Mouse (Mus musculus) embryonic fibroblast, embryonic 13.5 days (primary cell): ENCODE data around the gene Utp6.

Experiments used
- CTCF ChIP-seq: IDR thresholded peaks from 2 replicates; pipeline ENCODE4 v1.5.1; 2011; ENCODE audit warnings: mild to moderate bottlenecking, control low read depth, low read length, moderate library complexity, borderline replicate concordance; ENCODE audit not compliant: insufficient read depth
- POLR2A ChIP-seq: IDR thresholded peaks from 2 replicates; pipeline ENCODE4 v1.6.1; 2011; ENCODE audit warnings: low read depth, mild to moderate bottlenecking, control low read depth, low read length, moderate library complexity

DNA sequence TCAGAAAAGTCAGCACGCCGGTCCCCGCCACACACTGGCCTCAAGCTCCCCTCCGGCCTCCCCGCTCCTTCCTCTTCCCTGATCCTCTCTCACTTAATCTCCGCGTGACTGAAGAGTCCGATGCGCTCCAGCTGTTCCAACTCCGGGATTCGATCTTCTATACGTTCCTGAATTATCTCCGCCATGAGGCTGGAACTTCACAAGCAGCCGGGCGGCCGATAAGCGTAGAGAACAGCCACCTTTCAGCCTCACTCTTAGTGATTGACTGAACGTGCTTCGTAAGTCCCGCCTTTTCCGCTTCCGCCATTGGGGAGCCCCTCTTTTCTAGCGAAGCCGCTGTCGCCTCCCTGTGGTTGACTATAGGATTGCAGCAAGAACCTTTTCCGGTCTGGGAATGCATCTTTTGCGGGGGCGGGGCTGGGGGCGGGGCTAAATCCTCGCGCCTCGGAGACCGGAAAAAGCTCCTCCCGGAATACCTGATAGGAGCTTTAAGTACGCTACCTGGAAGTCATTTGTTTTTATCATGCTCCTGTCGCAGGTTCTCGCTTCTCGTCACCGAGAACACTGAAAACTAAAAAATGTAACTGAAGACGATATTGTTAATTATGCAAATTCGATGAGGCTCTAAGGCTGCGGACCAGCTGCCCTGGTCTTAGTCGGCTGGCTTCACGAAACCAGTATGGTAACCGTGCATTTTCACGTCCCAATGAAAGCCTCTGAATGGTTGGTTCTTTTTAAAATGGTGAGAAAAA lies at the start of gene Utp6:
- TF ChIP-seq POLR2A (peak; percentile 94), CTCF (peak; percentile 39; the same call in 1 of the 2 replicates)
